Mouse (Mus musculus): ENCODE results near the gene Tmcc2. TPM values are rescaled to one million over a fixed set of nuclear protein-coding genes. Genes with fewer than 3 reads are reported as not detected.
"Not testable (repeated sequence)": the region's sequence is repeated elsewhere in the genome, so short reads cannot be mapped to it uniquely, and the experiment has no call there.

Gene Tmcc2
- polyA plus RNA-seq, 1 experiment from 2014 or later: 0.74 TPM

DNA sequence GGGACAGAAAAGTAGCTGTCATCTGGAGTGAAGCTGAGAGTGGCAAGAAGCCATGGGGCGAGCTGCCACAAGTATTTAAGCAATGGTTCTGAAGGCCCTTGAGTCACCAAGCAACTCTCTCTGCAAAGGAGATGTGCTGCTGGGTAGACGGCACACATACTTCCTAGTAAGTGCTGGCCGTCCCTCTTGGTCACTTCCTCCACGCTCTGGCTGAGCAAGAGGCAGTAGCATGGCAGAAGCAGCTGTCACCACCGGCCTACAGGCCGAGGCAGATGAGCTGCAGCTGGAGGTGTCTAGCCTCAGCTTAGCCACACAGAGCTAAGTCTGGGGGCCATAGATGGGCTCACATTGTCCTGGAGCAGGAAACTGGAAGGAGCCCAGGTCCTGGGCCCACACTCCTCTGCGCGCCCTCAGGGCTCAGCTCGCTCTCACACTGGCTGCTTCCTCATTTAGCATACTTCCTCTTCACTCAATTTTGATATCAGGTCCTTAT, 20.4 kb downstream of the Tmcc2 start:
- no peak for DNase-seq (ENCODE audit: low spot score)

DNA sequence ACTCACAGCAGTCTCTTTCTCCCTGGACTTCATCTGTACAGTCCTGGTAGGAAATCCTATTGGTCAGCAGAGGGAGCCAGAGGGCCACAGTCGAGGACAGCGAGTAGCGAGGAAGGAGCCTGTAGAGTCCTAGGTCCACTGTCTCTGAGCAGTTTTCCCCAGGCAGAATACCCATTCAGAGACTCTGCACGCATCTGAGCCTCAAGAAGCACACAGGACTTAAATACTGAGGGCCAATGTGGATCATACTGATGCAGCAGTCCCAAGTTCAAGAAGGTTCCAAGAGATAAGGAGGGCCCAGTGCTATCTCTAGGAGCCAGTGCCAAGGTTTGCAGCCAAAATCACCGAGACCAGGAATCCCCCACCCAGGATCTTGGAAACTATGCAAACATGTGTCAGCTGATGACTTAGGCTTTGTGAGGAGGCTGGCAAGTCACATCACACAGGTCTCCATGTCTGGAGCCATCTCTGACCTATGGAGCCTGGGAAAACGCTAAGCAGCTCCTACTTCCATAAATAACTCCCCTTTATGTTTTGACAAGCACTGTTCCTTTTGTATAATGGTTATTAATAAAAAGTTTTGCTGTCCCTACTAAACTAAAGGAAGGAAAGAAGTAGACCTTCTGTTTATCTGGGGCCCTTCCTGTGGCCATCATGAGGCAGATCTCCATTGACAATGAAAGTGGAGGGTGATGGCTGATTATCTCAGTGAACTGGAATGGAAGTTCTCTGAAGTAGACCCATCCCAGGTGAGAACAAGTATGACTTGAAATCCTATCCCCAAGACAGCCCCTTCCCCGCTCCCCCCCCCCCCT, 23.2 kb downstream of the Tmcc2 start:
- peak; percentile 75 for DNase-seq (ENCODE audit: low spot score)

DNA sequence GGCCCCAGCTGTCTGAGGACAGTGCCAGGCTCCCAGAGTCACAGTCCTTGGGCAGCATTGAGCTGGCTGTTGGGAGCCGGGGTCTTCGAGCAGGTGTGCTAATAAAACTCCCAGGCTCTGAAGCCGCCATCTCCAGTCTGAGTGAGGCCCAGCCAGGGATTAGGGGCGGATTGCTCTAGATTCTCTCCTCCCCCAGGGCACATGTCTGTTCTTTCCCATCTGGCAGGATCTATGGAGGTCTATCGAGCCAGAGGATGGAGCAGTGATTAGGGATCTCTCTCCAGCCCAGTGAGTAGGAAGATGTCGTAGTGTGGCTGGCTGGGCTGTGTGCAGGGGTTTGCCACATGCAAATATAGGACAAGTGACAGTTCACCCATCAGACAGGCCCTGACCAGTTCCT, 24.1 kb downstream of the Tmcc2 start:
- no peak for DNase-seq (ENCODE audit: low spot score)

DNA sequence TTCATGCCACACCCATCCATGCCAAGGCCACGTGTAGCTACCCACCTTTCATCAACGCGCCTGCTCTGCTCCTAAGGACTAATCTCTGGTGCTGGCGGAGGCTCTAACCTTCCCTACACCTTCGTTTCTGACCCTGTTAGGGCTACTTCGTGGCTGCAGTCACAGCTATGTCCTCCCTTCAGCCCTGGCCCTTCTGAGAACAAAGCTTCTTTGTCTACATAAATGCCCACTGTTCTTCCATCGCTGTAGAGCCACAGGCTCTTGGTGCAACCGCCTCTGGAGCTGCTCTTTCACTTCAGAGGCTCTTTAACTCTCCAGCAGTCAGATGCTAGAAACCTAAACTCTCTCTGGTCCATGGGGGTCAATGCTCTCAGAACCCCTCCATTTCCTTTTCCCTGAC, 24.8 kb downstream of the Tmcc2 start:
- no peak for DNase-seq (ENCODE audit: low spot score)

DNA sequence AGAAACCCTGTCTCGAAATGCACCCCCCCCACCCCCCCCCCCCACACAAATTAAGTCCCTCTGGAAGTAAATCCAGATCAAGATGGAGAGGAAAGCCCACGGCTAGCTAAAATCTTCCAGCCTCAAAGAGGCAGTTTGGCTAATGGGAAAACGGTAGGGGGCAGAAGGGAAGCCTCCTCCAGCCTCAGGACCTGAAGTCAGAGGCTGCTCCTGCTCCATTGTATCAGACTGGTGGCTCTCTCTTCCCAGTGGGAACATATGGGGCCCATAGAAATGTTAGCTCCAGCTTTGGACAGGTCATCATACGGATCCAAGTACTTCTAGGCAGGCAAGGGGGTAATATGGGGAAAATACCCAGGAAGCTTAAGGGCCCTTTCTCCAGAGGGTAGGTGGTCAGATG, 25.4 kb downstream of the Tmcc2 start:
- DNase-seq (ENCODE audit: low spot score): no peak

DNA sequence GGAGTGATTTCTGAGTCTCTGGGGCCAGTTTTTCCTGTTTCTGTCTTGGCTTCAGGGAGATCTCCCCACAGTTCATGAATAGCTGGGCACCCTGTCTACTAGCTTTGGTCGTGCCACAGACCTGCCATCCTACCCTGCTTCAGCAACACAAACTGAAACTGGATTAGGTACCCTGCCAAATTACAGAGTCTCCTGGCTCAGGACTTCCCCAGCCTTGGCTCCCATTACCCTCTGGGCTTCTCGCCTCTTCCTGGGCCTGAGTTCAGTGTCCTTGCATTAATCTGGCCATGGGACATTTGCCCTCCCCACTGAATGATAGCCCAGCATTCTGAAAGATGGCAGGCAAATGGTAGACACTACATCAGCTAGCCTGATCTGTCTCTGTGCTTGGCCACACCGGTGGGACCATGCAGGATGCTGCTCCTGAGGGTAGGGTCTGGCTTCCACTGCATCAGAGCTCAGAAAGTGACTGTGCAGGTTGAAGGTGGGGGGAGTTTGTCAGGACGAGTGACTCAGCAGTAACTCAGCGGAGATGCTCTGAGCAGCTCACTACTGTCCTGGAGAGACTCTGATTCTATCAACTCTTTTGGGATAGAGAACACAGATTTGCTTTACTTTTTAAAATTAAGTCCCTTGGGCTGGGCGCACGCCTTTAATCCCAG, 26.1 kb downstream of the Tmcc2 start:
- DNase-seq (ENCODE audit: low spot score): no peak

DNA sequence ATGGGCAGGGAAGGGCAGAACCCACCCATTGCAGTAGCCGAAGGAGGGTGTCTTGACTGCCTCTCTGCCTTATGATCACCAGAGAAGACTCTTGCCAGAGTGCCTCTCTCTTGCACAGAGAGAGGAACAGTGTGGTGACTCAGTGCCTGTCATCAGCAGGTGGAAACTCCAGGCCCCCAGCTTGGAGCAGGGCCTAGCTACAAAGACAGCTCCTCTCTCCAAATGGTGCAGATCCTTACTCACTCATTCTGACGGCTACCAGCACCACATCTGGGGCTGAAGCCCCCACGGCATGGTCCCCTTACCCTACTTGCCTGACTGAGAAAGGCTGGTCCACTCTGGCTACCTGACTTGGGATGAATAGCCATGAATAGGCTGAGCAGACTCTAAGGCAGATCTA, 26.7 kb downstream of the Tmcc2 start:
- DNase-seq (ENCODE audit: low spot score): no peak

DNA sequence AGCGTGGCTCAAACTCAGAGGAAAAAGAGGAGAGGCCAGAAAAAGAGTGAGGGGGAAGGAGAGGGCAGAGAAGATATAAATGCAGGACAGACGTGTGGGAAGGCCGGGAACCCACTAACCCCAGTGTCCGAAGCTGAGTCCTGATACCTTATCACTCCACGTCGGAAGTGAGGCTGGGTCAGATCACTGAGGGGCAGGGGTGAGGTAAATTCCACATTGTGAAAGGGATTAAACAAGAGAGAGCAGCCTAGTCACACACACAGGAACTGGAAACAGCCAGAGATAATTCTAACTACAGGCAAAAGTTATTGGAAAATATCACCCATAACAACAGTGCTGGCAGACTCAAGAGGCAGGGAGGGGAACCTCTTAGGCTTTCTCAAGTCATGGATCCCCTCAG, 29.1 kb downstream of the Tmcc2 start:
- DNase-seq (ENCODE audit: low spot score): no peak

DNA sequence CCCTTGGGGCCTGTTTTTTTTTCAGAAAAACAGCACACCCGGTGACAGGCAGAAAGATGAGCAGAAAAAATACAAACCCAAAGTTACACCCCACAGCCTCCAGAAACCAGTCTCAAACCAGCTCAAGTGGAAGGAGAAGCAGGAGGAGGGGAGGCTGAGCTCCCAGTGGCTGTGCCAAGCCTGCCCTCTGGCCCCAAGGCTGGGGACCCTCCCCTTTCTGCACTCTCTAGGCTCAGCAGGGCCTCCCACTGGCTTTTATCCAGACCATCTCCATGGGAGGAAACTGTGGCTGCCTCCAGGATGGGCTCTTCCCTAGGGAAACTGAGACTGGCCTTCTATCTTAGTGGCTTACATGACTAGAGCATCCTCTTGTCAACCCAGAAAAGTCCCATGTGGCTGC, 34.2 kb downstream of the Tmcc2 start:
- no peak for DNase-seq (ENCODE audit: low spot score)

DNA sequence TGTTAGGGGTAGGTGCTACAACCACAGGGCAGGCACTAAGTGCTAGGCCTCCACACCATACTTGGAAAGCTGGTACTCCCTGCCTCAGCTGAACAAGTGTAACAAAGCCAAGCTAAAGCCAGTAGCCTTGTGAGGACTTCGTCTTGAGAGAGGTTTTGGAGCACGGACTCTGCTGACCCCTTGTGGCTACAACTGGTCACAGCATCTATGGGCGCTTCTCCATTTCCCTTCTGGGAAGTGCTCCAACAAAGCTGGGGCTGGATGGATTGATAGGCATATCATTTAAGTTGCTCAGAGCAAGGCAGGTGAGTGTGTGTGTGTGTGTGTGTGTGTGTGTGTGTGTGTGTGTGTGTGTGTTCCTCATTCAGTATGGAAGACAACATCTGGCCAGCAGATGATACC, 35.2 kb downstream of the Tmcc2 start:
- DNase-seq (ENCODE audit: low spot score): peak; percentile 79

DNA sequence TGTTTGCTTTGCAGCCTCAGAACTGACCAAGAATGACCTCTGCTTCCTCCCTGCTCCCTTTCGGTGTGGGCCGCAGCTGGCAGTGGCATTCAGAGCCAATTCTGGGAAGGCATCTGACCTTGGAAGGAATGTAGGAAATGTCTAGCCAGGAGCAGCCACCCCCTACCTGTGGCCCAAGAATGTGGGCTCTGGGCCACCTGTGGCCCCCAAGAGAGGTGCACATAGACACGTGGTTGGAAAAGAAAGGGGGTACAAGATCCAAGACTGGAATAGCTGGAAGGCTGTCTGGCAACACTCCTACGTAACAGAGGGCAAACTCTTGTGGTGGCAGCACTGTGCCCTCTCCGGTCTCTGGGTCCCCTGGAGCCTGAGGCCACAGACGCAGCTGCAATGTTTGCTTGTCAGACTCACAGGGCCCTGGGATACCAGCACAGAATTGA, 35.9 kb downstream of the Tmcc2 start:
- DNase-seq (ENCODE audit: low spot score): no peak

DNA sequence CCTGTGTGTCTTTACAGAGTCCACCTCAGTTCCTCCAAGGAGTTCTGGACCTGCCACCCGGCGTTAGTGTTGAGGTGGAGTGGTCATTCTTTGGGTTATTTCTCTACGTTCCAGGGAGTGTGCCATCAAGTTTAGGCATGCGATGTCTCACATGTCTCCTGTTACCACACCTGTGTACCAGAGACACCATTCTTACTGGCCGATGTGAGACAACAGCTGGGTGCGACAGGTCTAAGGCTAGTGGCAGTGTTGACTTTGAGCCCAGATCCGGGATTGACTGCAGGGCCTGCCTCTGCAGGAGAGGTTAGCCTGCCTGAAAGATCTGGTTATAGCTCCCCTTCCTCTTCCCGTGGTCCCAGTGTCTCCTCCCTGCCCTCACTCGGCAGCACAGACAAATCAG, 36.8 kb downstream of the Tmcc2 start:
- no peak for DNase-seq (ENCODE audit: low spot score)

DNA sequence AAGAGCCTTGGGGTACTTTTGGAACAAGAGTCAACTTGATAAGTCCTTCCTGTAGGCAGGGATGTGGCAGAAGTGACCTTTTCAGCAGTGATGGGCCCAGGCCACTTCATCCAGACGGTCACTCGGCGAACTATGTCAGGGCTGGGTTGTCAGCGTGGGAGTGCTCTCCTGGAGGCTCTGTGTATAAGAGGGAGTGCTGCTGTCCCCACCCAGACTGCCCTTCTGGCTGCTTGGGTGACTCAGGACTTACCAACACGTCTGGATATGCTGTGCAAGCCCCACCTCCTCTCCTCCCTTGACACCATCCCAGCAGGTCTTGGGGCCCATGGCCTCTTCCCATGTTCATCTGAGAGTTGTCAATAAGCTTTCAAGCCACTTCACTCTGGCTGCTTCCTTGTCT, 37.7 kb downstream of the Tmcc2 start:
- no peak for DNase-seq (ENCODE audit: low spot score)

DNA sequence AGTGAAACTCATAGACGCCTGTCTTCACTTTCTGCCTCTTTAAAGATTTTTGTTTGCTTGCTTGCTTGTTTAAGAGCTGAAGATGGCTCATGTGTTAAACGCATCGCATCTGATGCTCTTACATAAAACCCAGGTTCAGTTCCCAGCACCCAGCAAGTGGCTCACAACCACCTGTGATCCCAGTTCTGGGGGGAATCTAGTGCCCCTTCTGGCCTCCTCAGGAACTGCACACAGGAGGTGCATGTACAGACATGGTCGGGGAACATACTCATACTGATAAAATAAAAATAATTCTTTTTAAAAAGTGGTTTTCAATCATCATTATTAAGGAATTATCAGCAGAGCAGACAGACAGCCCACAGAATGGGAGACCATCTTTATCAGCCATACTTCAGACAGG, 40.0 kb downstream of the Tmcc2 start:
- no peak for DNase-seq (ENCODE audit: low spot score)

DNA sequence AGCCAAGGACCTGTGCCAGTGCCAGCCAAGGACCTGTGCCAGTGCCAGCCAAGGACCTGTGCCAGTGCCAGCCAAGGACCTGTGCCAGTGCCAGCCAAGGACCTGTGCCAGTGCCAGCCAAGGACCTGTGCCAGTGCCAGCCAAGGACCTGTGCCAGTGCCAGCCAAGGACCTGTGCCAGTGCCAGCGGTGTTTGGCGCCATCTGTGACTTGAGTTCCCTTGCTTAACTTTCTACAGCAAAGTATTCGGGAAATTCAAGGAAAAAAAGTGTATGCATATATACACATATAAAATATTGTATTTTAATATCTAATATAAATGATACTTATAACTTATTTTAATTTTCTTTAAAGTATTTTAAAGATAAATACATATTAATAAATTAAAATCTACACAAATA, 41.5 kb downstream of the Tmcc2 start:
- not testable (repeated sequence) for DNase-seq (ENCODE audit: low spot score)

DNA sequence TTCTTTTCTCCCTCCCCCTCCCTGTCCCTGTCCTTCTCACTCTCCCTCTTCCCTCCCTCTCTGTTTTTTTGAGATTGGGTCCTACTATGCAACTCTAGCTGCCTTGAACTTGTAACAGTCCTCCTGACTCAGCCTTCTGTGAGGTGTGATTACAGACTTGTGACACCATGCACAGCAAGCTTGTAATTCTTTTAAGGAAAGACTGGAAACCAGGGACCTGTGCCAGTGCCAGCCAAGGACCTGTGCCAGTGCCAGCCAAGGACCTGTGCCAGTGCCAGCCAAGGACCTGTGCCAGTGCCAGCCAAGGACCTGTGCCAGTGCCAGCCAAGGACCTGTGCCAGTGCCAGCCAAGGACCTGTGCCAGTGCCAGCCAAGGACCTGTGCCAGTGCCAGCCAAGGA, 42.0 kb downstream of the Tmcc2 start:
- DNase-seq (ENCODE audit: low spot score): not testable (repeated sequence)

DNA sequence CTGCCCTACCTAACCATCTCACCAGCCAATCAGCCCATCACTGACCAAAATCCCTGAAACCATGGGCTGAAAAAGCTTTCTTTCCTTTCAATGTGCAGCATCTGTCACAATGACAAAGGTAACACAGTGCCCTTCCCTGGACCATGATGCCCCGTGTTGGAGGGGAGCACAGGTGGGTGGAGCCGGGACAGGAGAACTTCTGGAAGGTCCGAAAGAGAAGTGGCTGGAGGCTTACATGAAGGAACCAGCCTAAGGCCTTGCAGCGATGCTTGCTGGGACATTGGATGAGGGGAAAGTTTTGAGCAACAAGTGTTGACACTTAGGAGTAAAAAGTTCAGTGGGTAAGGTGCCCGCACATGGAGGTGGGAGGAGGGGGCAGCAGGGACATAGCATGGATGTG, 42.7 kb downstream of the Tmcc2 start:
- no peak for DNase-seq (ENCODE audit: low spot score)

DNA sequence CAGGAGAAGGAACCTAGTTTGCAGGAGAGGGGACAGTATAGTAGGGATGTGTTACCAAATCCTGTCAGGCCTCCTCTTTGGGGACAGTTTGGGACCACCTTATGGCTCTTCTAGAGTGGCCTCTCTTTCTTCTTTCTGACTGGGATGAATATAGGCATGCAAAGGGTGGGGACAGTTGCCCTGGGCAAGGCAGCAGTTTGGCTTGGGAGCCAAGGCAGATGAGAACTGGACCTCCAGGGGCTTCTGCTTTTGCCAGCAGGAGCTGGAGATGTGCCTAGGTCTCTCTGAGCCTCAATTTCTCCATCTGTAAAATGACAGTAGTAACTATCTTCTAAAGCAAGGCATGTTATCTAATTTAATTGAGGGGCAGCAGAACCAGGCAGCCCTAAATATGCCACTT, 44.1 kb downstream of the Tmcc2 start:
- DNase-seq (ENCODE audit: low spot score): no peak

DNA sequence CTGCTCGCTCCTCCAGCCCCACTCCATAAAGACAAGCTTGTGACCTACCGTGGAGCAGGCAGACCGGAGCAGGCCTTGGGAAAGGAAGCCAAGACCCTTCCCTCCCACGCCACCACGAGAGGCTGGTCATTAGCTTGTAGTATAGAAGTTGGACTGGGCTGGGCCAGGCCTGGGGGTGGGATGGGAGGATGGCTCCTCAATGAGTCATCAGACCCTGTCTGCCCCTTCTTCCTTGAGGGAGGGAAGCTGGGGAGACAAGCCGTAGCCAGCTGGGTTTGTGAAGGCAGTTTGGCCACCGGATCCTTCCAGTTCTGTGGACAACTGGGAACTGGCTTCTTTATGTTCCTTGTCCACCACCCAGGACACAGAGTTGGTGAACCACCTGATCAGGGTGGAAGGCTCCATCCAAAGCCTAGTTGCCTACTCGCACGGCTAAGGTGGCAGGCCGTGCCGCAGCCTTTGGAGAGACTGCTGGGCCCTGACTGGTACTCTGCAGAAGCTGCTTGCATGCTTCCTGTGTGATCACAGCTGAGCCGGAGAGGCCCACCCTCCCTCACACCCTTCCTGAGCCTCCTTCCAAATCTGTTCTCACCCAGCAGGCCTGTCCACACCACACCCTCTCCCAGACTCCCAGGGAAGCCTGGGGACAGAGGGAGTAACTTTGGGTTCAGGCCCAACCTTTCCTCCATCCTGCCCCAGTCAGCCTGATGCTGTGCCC, 44.8 kb downstream of the Tmcc2 start:
- DNase-seq (ENCODE audit: low spot score): no peak

DNA sequence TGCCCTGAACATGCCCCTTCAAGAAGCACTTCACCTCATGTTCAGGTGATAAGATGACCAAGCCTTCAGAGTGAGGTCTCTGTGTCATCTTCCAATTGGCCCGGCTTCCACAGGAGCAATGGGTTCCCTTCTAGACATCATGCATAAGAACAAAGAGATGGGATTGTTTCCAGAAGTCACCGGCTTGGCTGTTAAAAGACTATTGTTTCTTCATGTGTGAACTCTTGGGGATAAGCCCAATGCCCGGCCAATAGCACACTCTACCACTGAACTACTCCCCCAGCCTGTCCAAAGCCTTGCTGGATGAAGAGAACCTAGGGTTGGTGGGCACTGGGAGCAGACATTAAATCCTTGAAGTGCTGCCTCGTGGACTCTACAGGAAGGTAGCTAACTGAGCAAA, 45.6 kb downstream of the Tmcc2 start:
- DNase-seq (ENCODE audit: low spot score): no peak

DNA sequence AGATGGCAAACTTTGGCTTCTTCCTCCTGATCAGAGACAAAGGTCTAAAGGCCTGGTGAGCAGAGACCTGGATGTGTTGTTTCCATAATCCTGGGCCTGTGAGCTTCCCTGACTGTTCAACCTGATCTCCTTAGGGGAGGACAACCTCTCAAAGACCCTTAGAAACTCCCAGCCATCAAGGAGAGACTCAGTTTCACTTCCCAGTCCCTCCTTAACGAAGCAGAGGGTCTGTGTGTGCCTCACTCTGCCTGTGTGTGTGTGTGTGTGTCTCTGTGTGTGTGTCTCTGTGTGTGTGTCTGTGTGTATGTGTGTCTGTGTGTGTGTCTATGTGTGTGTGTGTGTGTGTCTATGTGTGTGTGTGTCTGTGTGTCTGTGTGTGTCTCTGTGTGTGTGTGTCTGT, 47.4 kb downstream of the Tmcc2 start:
- DNase-seq (ENCODE audit: low spot score): no peak

DNA sequence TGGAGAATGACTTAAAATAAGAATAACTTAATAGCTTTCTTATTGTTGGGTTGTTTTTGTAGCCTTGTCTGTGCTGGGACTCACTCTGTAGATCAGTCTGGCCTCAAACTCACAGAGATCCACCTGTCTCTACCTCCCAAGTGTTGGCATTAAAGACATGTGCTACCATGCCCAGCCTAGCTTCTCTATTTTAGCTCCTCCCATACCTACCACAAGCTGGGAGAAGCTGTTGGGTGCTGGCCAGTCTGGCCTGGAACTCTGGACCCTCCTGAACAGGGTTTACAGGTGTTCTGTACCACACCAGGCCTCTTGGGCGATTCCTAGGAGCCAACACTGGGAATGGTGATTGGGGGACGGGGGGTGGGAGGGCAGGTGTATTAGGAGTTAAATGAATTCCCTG, 47.9 kb downstream of the Tmcc2 start:
- DNase-seq (ENCODE audit: low spot score): no peak

Data from thymus, postnatal 0 days (tissue).